Mouse (Mus musculus) heart, adult 2 months (tissue): ENCODE measurements around the gene Gal3st1. TPM values are rescaled to one million over a fixed set of nuclear protein-coding genes. Genes with fewer than 3 reads are reported as not detected.

ENCODE experiments used
- DNase-seq, 2 experiments: peaks; one replicate each; pipeline ENCODE4 v3.0.0; 2021
- H3K27ac ChIP-seq: fragments of 200-600 bp; 2 replicates; pipeline ENCODE4 v1.8.1; 2022
- H3K27me3 ChIP-seq: fragments of 200-500 bp; 2 replicates; pipeline ENCODE4 v1.6.1; 2012; ENCODE audit warnings: mild to moderate bottlenecking, low read length, inconsistent platforms, mixed read lengths; ENCODE audit not compliant: control insufficient read depth, insufficient read depth
- H3K36me3 ChIP-seq: fragments of 200-500 bp; 2 replicates; pipeline ENCODE4 v1.6.1; 2012; ENCODE audit warnings: low read length, inconsistent platforms; ENCODE audit not compliant: control insufficient read depth, insufficient read depth
- H3K4me1 ChIP-seq: fragments of 200-500 bp; 2 replicates; pipeline ENCODE4 v1.6.1; 2011; ENCODE audit warnings: low read length; ENCODE audit not compliant: control insufficient read depth, insufficient read depth
- H3K4me3 ChIP-seq: fragments of 200-600 bp; 2 replicates; pipeline ENCODE4 v1.8.1; 2022
- H3K79me2 ChIP-seq: fragments of 200-500 bp; replicated peaks from 2 replicates; pipeline ENCODE4 v1.6.1; 2012; ENCODE audit warnings: mild to moderate bottlenecking, inconsistent platforms, low read length, moderate library complexity, mixed read lengths; ENCODE audit not compliant: control insufficient read depth, insufficient read depth
- H3K9ac ChIP-seq: fragments of 200-500 bp; 2 replicates; pipeline ENCODE4 v1.6.1; 2012; ENCODE audit warnings: low read depth, mild to moderate bottlenecking, control low read depth, inconsistent platforms, low read length, mixed read lengths
- CTCF ChIP-seq: fragments of 200-600 bp; IDR thresholded peaks from 2 replicates; pipeline ENCODE4 v1.8.1; 2022; ENCODE audit warnings: antibody characterized with exemption, mild to moderate bottlenecking, moderate library complexity
- EP300 ChIP-seq: fragments of 200-500 bp; IDR thresholded peaks from 2 replicates; pipeline ENCODE4 v1.6.1; 2011; ENCODE audit warnings: low read depth, low read length, control low read depth; ENCODE audit not compliant: insufficient read depth
- POLR2A ChIP-seq: fragments of 200-500 bp; IDR thresholded peaks from 2 replicates; pipeline ENCODE4 v1.6.1; 2011; ENCODE audit warnings: mild to moderate bottlenecking, low read depth, low read length, control low read depth; ENCODE audit not compliant: insufficient read depth
- WGBS: fragments of 180-500 bp; shearing (Covaris S2); methylation state at CpG from one replicate; pipeline ENCODE4 v1.1.7; 2018; 5-methylcytosine and 5-hydroxymethylcytosine counted together
- intact Hi-C: fragments of 180-260 bp; cut with DNase I; formaldehyde crosslinking; loops from one replicate; pipeline ENCODE4 v1.15.1; 2025
- polyA plus RNA-seq: library from polyadenylated mRNA; depleted of rRNA; stranded (reverse); fragments of >200 nt; gene quantifications from 2 replicates; pipeline ENCODE4 v1.2.3, GENCODE M21; 2012
- total RNA-seq, 2 experiments: library from RNA; stranded (reverse); gene quantifications; 2 replicates each; pipeline ENCODE4 v1.2.3; 2021

Gal3st1 gene
- total and polyA plus RNA-seq, 3 experiments: 0.18 to 1.1 (median 0.21) TPM

- Histone ChIP-seq H3K27me3 (no peaks in the 10 kb centered on the region), H3K36me3 (peaks cover 3% of the 10 kb centered on the region), H3K79me2 (peaks cover 2% of the 10 kb centered on the region; the same call in 1 of the 2 replicates), H3K4me1 (peaks cover 2% of the 10 kb centered on the region; the same call in 1 of the 2 replicates), H3K9ac (peak within 1 kb of the TSS; percentile 82), H3K27ac (peak within 1 kb of the TSS; percentile 96), H3K4me3 (peak within 1 kb of the TSS; percentile 81)
- intact Hi-C loops: loop anchor here (1.0 to 5.0 kb wide), 2 partner anchors 32 to 52 kb away; partner anchors contain the start of genes Slc35e4 and Tcn2
- DNase-seq: peak; percentile 84 to 88
- WGBS: under 1% methylated on average over 31 of the region's 31 CpGs
- TF ChIP-seq CTCF (no peak), EP300 (peak; percentile 53), POLR2A (peak; percentile 71)
These were observed 19.6 kb upstream of the Gal3st1 start, which contains the start of gene Pes1 for GRCm38 (mm10) chr11:3963610-3964415. Gene Pes1 (plus strand): TSS chr11:3963975.

DNA sequence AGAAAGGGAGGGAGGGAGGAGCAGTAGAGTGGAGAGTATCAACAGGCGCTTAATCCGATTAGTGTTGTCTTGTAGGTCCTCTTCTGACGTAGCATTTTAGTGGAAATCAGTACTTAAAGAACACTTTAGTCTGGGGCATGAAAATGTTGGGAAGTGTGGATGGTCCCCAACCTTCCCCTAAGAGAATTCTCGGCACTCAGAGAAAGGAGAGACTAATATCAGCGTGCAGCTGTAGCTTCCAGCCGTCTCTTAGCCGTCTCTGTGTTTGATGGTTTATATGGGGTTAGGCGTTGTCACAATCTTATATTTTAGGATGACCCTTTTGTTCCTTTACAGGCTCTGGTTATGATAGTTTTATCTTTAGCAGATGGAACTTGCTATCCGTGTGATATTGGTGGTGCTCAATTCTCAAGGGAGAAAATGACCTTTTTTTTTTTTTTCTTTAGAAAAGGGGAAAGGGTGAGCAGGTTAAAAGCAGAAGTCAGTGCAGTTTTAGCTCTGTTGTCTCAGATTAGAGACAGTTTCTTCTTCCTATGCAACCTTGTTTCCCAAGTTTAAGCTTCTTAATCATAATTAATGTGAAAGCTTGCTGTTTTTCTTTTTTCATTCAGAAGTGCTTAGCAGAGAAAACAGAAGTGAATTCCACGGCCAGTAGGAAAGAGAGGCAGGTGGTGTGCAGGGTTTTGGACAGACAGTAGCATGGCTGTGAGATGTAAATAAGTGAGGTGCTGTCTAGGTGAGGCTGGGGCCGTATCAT is 18.8 kb upstream of the Gal3st1 start:
- intact Hi-C loops: loop anchor here (5.0 kb wide), 1 partner anchor 52 kb away; the partner anchor contains the start of gene Slc35e4
- H3K27me3 ChIP-seq: no peaks in the 10 kb centered on the region
- TF ChIP-seq EP300 (no peak), CTCF (no peak), POLR2A (no peak)
- H3K36me3 ChIP-seq: peaks cover 3% of the 10 kb centered on the region
- peak overlapping the region; percentile 96 for H3K27ac ChIP-seq
- no peak for DNase-seq
- H3K4me3 ChIP-seq: peak overlapping the region; percentile 81
- peak overlapping the region; percentile 82 for H3K9ac ChIP-seq
- WGBS: 11% methylated on average over 11 of the region's 11 CpGs
- peaks cover 2% of the 10 kb centered on the region; the same call in 1 of the 2 replicates for H3K79me2 ChIP-seq
- H3K4me1 ChIP-seq: peaks cover 2% of the 10 kb centered on the region; the same call in 1 of the 2 replicates

- TF ChIP-seq EP300 (no peak), POLR2A (no peak), CTCF (peak; percentile 43)
- whole genome bisulfite sequencing: 76% methylated on average over 3 of the region's 3 CpGs
These were observed 13.6 kb upstream of the Gal3st1 start for GRCm38 (mm10) chr11:3969837-3970236.

DNA sequence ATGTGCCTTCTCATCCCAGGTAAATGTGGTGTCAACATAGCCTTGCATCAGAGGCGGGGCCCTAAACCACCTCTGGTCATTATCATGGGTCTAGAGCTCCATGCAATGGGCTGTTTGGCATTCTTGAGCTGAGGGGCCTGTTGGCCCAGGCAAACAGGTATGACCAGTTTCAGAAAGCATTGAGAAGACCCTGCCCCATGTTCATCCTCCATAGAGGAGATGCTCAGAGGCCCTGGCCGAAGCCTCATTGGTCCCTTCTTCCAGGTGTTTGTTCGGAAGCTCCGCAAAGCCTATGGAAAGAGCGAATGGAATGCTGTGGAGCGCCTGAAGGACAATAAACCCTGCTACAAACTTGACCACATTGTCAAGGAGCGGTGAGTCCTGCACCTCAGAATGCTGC is 13.1 kb upstream of the Gal3st1 start:
- Histone ChIP-seq H3K27ac (no peak overlapping the region), H3K36me3 (no peaks in the 10 kb centered on the region), H3K27me3 (no peaks in the 10 kb centered on the region), H3K4me3 (no peak overlapping the region), H3K9ac (no peak overlapping the region), H3K4me1 (no peaks in the 10 kb centered on the region), H3K79me2 (peaks cover 2% of the 10 kb centered on the region; the same call in 1 of the 2 replicates)
- TF ChIP-seq POLR2A (no peak), CTCF (no peak), EP300 (no peak)
- WGBS: 99% methylated on average over 7 of the region's 7 CpGs
- DNase-seq: no peak
- intact Hi-C loops: no loop called here

More at GRCm38 (mm10) chr11:3969837-3970236, 13.6 kb upstream of the Gal3st1 start:
- DNase-seq: no peak
- Histone ChIP-seq H3K4me1 (peaks cover 2% of the 10 kb centered on the region; the same call in 1 of the 2 replicates), H3K9ac (no peak overlapping the region), H3K79me2 (peaks cover 2% of the 10 kb centered on the region; the same call in 1 of the 2 replicates), H3K4me3 (no peak overlapping the region), H3K36me3 (no peaks in the 10 kb centered on the region), H3K27me3 (no peaks in the 10 kb centered on the region), H3K27ac (no peak overlapping the region)
- intact Hi-C loops: no loop called here

DNA sequence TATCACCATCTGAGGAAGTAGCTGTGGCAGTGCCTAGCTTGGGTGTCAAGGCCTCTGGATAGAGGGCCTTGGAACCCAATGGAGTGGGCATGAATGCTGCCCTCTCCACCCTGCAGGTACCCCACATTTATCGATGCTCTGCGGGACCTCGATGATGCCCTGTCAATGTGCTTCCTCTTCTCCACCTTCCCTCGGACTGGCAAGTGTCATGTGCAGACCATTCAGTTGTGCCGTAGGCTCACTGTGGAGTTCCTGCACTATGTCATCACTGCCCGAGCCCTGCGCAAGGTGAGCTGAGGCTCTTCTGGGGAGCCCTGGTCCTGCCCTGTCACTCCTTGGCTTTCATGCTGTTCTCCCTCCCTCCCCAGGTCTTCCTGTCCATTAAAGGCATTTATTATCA is 10.4 kb upstream of the Gal3st1 start:
- TF ChIP-seq EP300: no peak
- no peak for TF ChIP-seq POLR2A
- no peak for TF ChIP-seq CTCF
- no peak overlapping the region for H3K4me3 ChIP-seq
- H3K36me3 ChIP-seq: no peaks in the 10 kb centered on the region
- H3K4me1 ChIP-seq: no peaks in the 10 kb centered on the region
- H3K27me3 ChIP-seq: no peaks in the 10 kb centered on the region
- H3K27ac ChIP-seq: no peak overlapping the region
- H3K79me2 ChIP-seq: no peaks in the 10 kb centered on the region
- intact Hi-C loops: no loop called here
- H3K9ac ChIP-seq: no peak overlapping the region
- no peak for DNase-seq
- WGBS: 92% methylated on average over 7 of the region's 7 CpGs
